Mouse (Mus musculus): ENCODE data around the gene Syvn1. TPM values are rescaled to one million over a fixed set of nuclear protein-coding genes. Genes with fewer than 3 reads are reported as not detected.

Syvn1 gene
- polyA plus RNA-seq, 1 experiment: not detected

DNA sequence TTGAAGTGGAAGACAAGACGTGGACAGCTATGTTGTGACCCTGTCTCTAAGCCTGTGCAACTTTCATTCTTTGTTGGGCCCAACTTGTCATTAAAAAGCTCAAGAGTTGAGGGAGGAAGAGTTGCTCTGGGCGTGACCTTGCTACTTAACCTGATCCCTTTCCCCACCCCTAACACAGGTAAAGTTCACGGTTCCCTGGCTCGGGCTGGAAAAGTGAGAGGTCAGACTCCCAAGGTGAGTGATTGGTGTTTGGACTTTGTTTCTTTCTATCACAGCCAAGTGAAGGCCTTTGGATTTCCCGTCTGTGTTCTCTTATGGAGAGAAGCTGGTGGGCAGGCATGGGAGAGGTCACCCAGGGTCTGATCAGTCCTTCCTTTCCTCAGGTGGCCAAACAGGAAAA is 12.6 kb downstream of the Syvn1 start:
- no peak overlapping the region for H3K4me3 ChIP-seq (ENCODE audit: insufficient read depth, low read depth, low read length)
- TF ChIP-seq CTCF (IDR thresholded peaks at IDR 0.05; ENCODE audit: insufficient read depth, low read depth, low read length) (no peak), POLR2A (IDR thresholded peaks at IDR 0.05; ENCODE audit: insufficient read depth, low read depth, low read length) (no peak)
- H3K4me1 ChIP-seq (ENCODE audit: control insufficient read depth, insufficient read depth, low read length): peaks cover 15% of the 10 kb centered on the region
- no peak overlapping the region for H3K27ac ChIP-seq (ENCODE audit: insufficient read depth, low read depth, low read length)
- WGBS: 82% methylated on average over 5 of the region's 5 CpGs

DNA sequence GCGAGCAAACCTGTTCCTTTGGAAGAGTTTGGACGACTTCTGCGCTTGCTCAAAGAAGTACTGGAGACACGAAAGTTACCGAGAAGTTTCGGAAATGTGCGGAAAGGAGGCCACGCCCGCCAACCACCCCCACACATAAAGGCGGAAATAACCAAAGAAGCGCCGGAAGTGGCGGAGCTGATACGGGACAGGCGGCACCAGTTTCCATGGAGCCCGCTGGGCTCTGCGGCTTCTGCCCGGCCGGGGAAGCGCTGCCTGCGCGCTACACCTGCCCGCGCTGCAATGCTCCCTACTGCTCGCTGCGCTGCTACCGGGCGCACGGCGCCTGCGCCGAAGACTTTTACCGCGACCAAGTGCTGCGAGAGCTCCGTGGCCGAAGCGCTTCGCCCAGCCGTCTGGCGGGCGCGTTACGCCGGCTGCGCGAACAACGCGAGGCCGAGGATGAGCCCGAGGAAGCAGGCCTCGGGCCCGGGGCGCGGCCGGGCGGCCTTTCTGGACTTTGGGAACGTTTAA is 14.7 kb downstream of the Syvn1 start, which contains the start of gene Znhit2:
Gene Znhit2, plus strand, starts transcription at position 172 of the 513 bp plus-strand sequence.
- Histone ChIP-seq H3K4me3 (ENCODE audit: insufficient read depth, low read depth, low read length) (peak within 1 kb of the TSS; percentile 90), H3K27ac (ENCODE audit: insufficient read depth, low read depth, low read length) (peak within 1 kb of the TSS; percentile 41), H3K4me1 (ENCODE audit: control insufficient read depth, insufficient read depth, low read length) (peaks cover 15% of the 10 kb centered on the region)
- TF ChIP-seq CTCF (IDR thresholded peaks at IDR 0.05; ENCODE audit: insufficient read depth, low read depth, low read length) (no peak), POLR2A (IDR thresholded peaks at IDR 0.05; ENCODE audit: insufficient read depth, low read depth, low read length) (peak; percentile 68)
- WGBS: under 1% methylated on average over 58 of the region's 58 CpGs

GRCm38 (mm10) chr19:6061641-6062302 is 15.4 kb downstream of the Syvn1 start:
- Histone ChIP-seq H3K4me3 (ENCODE audit: insufficient read depth, low read depth, low read length) (peak overlapping the region; percentile 90), H3K27ac (ENCODE audit: insufficient read depth, low read depth, low read length) (peak overlapping the region; percentile 41), H3K4me1 (ENCODE audit: control insufficient read depth, insufficient read depth, low read length) (peaks cover 20% of the 10 kb centered on the region)
- TF ChIP-seq CTCF (IDR thresholded peaks at IDR 0.05; ENCODE audit: insufficient read depth, low read depth, low read length): no peak
- no peak for TF ChIP-seq POLR2A (IDR thresholded peaks at IDR 0.05; ENCODE audit: insufficient read depth, low read depth, low read length)
- under 1% methylated on average over 44 of the region's 44 CpGs for whole genome bisulfite sequencing

GRCm38 (mm10) chr19:6062418-6062817 is 16.0 kb downstream of the Syvn1 start:
- TF ChIP-seq CTCF (IDR thresholded peaks at IDR 0.05; ENCODE audit: insufficient read depth, low read depth, low read length): no peak
- no peak for TF ChIP-seq POLR2A (IDR thresholded peaks at IDR 0.05; ENCODE audit: insufficient read depth, low read depth, low read length)
- WGBS: 60% methylated on average over 5 of the region's 5 CpGs
- Histone ChIP-seq H3K4me3 (ENCODE audit: insufficient read depth, low read depth, low read length) (peak overlapping the region; percentile 90), H3K4me1 (ENCODE audit: control insufficient read depth, insufficient read depth, low read length) (peaks cover 27% of the 10 kb centered on the region), H3K27ac (ENCODE audit: insufficient read depth, low read depth, low read length) (no peak overlapping the region)

- 94% methylated on average over 6 of the region's 6 CpGs for WGBS
- H3K27ac ChIP-seq (ENCODE audit: insufficient read depth, low read depth, low read length): no peak overlapping the region
- TF ChIP-seq POLR2A (IDR thresholded peaks at IDR 0.05; ENCODE audit: insufficient read depth, low read depth, low read length) (no peak), CTCF (IDR thresholded peaks at IDR 0.05; ENCODE audit: insufficient read depth, low read depth, low read length) (no peak)
- H3K4me1 ChIP-seq (ENCODE audit: control insufficient read depth, insufficient read depth, low read length): peaks cover 33% of the 10 kb centered on the region
- no peak overlapping the region for H3K4me3 ChIP-seq (ENCODE audit: insufficient read depth, low read depth, low read length)
Observed at GRCm38 (mm10) chr19:6063081-6063480, 16.7 kb downstream of the Syvn1 start.

DNA sequence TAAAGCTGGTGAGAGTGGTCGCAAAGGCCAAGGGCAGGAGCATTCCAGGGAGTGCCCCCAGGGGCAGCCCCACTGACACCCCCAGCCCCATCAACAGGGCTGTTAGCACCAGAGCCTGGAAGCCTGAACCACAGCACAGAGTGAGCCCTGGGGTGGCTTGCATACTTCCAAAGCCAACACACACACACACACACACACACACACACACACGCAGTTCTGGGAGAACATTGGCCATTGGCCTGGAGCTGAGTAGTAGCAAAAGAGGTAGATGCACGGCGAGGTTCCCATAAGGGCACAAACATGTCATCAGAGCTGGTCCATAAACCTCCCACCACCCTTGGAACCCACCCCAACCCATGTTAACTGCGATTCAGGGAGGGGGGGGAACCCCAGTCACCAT is 20.2 kb downstream of the Syvn1 start:
- Histone ChIP-seq H3K4me3 (ENCODE audit: insufficient read depth, low read depth, low read length) (peak overlapping the region; percentile 59), H3K27ac (ENCODE audit: insufficient read depth, low read depth, low read length) (no peak overlapping the region), H3K4me1 (ENCODE audit: control insufficient read depth, insufficient read depth, low read length) (peaks cover 32% of the 10 kb centered on the region)
- WGBS: 27% methylated on average over 5 of the region's 5 CpGs
- TF ChIP-seq POLR2A (IDR thresholded peaks at IDR 0.05; ENCODE audit: insufficient read depth, low read depth, low read length): no peak
- no peak for TF ChIP-seq CTCF (IDR thresholded peaks at IDR 0.05; ENCODE audit: insufficient read depth, low read depth, low read length)

DNA sequence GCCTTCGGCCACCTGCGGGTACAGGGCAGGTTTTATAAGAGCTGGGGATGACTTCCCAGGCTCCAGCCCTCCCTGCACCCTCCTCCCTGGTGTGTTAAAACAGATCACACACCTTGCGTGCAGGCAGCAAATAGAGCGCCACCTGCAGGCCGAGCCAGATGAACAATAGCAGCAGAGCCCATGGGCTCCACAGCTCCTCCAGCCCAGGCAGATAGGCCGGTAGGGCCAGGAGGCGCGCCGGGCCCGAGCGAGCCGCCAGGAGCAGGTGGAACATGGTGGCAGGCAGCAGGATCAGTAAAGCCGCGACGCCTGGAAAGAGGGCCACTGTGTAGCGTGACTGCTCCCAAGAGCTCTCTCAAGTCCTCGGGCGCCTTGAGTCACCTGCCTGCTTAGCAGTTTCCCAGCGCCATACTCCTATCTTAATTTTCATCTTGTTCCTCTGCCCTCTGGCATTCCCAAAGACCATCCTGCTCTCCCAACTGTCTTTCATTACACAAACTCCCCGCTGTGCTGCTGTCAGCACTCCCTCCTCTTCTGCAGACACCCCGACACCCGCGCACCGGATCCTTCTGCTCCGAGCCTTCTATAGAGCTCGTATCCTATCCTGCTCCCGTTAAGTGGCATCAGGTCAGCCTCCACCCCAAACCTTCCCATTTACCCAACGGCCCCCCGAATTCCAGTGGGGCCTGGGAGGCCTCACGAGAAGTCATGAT is 20.8 kb downstream of the Syvn1 start:
- WGBS: under 1% methylated on average over 30 of the region's 30 CpGs
- H3K4me3 ChIP-seq (ENCODE audit: insufficient read depth, low read depth, low read length): peak overlapping the region; percentile 59
- TF ChIP-seq POLR2A (IDR thresholded peaks at IDR 0.05; ENCODE audit: insufficient read depth, low read depth, low read length) (no peak), CTCF (IDR thresholded peaks at IDR 0.05; ENCODE audit: insufficient read depth, low read depth, low read length) (peak; percentile 88)

GRCm38 (mm10) chr19:6067724-6068415 is 21.5 kb downstream of the Syvn1 start, which contains the start of gene Tm7sf2:
Gene Tm7sf2, minus strand, starts transcription at chr19:6068373.
- H3K4me1 ChIP-seq (ENCODE audit: control insufficient read depth, insufficient read depth, low read length): peaks cover 23% of the 10 kb centered on the region
- WGBS: 10% methylated on average over 33 of the region's 33 CpGs
- H3K4me3 ChIP-seq (ENCODE audit: insufficient read depth, low read depth, low read length): peak within 1 kb of the TSS; percentile 59
- peak within 1 kb of the TSS; percentile 67 for H3K27ac ChIP-seq (ENCODE audit: insufficient read depth, low read depth, low read length)
- TF ChIP-seq CTCF (IDR thresholded peaks at IDR 0.05; ENCODE audit: insufficient read depth, low read depth, low read length): no peak
- TF ChIP-seq POLR2A (IDR thresholded peaks at IDR 0.05; ENCODE audit: insufficient read depth, low read depth, low read length): 0 out of 2 replicates have a peak, but pooled peaks have one; percentile 38

More for the DNA sequence above, 20.8 kb downstream of the Syvn1 start:
- peaks cover 26% of the 10 kb centered on the region for H3K4me1 ChIP-seq (ENCODE audit: control insufficient read depth, insufficient read depth, low read length)
- H3K27ac ChIP-seq (ENCODE audit: insufficient read depth, low read depth, low read length): peak overlapping the region; percentile 67

Data from olfactory bulb, adult 2 months (tissue).